Mouse (Mus musculus): ENCODE data around the gene Wdr11.

GRCm38 (mm10) chr7:129665411-129665810 is 73.7 kb downstream of the Wdr11 start:
- no peak for TF ChIP-seq CTCF (IDR thresholded peaks at IDR 0.05; ENCODE audit: low read depth)
- no peak for TF ChIP-seq EP300 (IDR thresholded peaks at IDR 0.05; ENCODE audit: low read depth)

Data from liver, embryonic 14.5 days (tissue).